Mouse (Mus musculus) cerebellum, postnatal 4 days (tissue): ENCODE data around the gene Lamtor2.

Experiments
- DNase-seq, 2 experiments: peaks; one replicate each; pipeline ENCODE4 v3.0.0; 2022; ENCODE audit warnings: low spot score in 2 of 2, mixed read lengths in 1 of 2

Lamtor2 gene

GRCm38 (mm10) chr3:88503881-88504746 lies 48.8 kb downstream of the Lamtor2 start:
- DNase-seq, result no peak

GRCm38 (mm10) chr3:88503505-88503863 lies 49.4 kb downstream of the Lamtor2 start:
- no peak for DNase-seq

GRCm38 (mm10) chr3:88502641-88503504 lies 50.0 kb downstream of the Lamtor2 start:
- DNase-seq, result peak; percentile 71 to 75

GRCm38 (mm10) chr3:88502031-88502571 lies 50.8 kb downstream of the Lamtor2 start:
- no peak for DNase-seq

- no peak for DNase-seq
Observed at GRCm38 (mm10) chr3:88501366-88502030, 51.4 kb downstream of the Lamtor2 start.

GRCm38 (mm10) chr3:88500655-88501365 lies 52.1 kb downstream of the Lamtor2 start:
- no peak for DNase-seq

- no peak for DNase-seq
Observed at GRCm38 (mm10) chr3:88500087-88500486, 52.8 kb downstream of the Lamtor2 start.
